Comparison of ENCODE assay signal across 22 mouse cellular contexts in genomic region chr6:113743111-113743510, GRCm38 (mm10). TPM values are rescaled to one million over a fixed set of nuclear protein-coding genes. Genes with fewer than 3 reads are reported as not detected.
"Had no signal": no experiment of that assay in that cellular context is flagged by ENCODE, and none has a peak within 500 bp of the region (broad histone marks: within the 10 kb centered on the region; RNA-seq: fewer than 3 reads in every experiment).

No protein-coding gene starts in this region.

- ATAC-seq: midbrain, embryonic 16.5 days had no signal

- H3K4me2 ChIP-seq: lung, embryonic 14.5 days; midbrain, embryonic 12.5 days; neural tube, embryonic 13.5 days; neural tube, embryonic 15.5 days had no signal

- DNase-seq: lung, adult 18-20 months; lung, embryonic 14.5 days; lung, postnatal 10 days; lung, postnatal 4 days; midbrain, embryonic 14.5 days; retina, postnatal 1 day; right cerebral cortex, adult 18-20 months; right cerebral cortex, postnatal 25 days; right cerebral cortex, postnatal 4 days; spleen, adult 18-20 months; thymus, adult 18-20 months; thymus, postnatal 14 days; thymus, postnatal 36 days had no signal

- H3K27ac ChIP-seq: midbrain, embryonic 10.5 days; midbrain, embryonic 12.5 days; neural tube, embryonic 13.5 days; neural tube, embryonic 15.5 days had no signal

- H3K9me3 ChIP-seq: midbrain, embryonic 10.5 days; midbrain, embryonic 12.5 days; neural tube, embryonic 13.5 days; neural tube, embryonic 15.5 days had no signal

- H3K9ac ChIP-seq: lung, embryonic 14.5 days; midbrain, embryonic 12.5 days; neural tube, embryonic 13.5 days; neural tube, embryonic 15.5 days had no signal

- H3K27me3 ChIP-seq: neural tube, embryonic 13.5 days; neural tube, embryonic 15.5 days had no signal

- H3K4me3 ChIP-seq: midbrain, embryonic 10.5 days; midbrain, embryonic 12.5 days; myocyte; neural tube, embryonic 13.5 days; neural tube, embryonic 15.5 days had no signal

RNA-seq across cellular contexts. Expression of gene Ghrl, which starts 23.4 kb away (rescaled TPM):
- total RNA-seq: megakaryocyte-erythroid progenitor cell, adult 5-6 weeks had no signal
- polyA plus RNA-seq: lung, embryonic 14.5 days; lung, embryonic 16.5 days; midbrain, embryonic 10.5 days; neural tube, embryonic 11.5 days had no signal
